Mouse (Mus musculus) kidney, adult 11 months (tissue): ENCODE data around the gene Ryk.

ENCODE experiments used
- DNase-seq: peaks from one replicate; pipeline ENCODE4 v3.0.0; 2022

The Ryk gene

GRCm38 (mm10) chr9:102955866-102956265 is 121.1 kb downstream of the Ryk start:
- DNase-seq = no peak
